Mouse (Mus musculus) layer of hippocampus, postnatal 10 days (tissue): Measurements from ENCODE around the gene Apobr. TPM values are rescaled to one million over a fixed set of nuclear protein-coding genes. Genes with fewer than 3 reads are reported as not detected.

Experiments
- DNase-seq, 2 experiments: peaks; one replicate each; pipeline ENCODE4 v3.0.0; 2021; ENCODE audit warnings: low spot score in 2 of 2
- long read RNA-seq: library from polyadenylated mRNA; stranded (forward); transcript quantifications from one replicate; pipeline ENCODE4 v2.0.0, GENCODE M21; 2023
- total RNA-seq, 2 experiments: library from RNA; stranded (reverse); gene quantifications; 2 replicates each; pipeline ENCODE4 v1.2.3; 2021

Gene Apobr
- under 1 TPM; 0.43 to 0.51 TPM for total RNA-seq
- long read RNA-seq, result 0 reads

DNA sequence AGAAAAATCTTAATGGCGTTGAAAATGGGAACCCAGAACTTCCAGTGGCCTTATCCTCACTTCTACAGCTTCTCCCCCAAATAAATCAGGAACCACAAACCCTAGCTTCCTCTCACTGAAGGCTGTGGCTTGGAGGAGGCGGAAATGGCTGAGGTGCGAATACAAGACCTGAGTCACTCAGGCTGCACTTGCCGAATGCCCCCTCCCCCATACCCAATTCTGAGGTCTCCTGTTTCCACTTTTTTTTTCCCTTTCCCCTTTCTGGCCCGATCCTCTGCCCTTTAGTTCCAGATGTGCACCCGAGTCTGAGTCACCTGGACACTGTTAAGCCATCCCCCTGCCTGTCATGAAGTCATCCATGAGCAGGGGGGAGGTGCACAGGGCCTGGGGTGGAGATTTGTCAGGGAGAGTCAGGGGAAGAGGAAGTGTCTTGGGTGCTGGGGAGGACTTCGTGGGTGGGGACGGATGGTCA lies at the start of gene Apobr:
Gene Apobr (plus strand): TSS at position 437 of the 472 bp plus-strand sequence.
- DNase-seq, result no peak

DNA sequence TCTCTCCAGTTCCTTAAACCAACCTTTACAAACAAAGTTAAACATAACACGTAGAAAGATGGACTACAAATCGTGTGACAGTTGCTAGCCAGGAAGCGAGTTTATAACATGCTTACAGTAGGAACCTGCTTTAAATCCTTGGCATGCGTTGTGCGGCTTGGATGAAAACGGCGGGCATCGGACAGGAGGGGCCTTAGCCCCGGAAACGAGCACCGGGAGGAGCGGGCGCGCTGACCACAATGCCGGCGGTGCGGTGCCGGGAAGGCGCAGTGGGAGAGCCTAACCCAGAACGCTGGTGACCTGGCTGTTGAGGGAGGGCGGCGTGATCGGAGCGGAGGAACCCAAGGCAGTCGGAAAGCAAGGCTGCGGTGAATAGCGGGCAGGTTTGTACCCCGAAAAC lies 49.0 kb upstream of the Apobr start:
- DNase-seq, result no peak

GRCm38 (mm10) chr7:126536466-126536865 lies 48.3 kb upstream of the Apobr start:
- DNase-seq, result no peak

DNA sequence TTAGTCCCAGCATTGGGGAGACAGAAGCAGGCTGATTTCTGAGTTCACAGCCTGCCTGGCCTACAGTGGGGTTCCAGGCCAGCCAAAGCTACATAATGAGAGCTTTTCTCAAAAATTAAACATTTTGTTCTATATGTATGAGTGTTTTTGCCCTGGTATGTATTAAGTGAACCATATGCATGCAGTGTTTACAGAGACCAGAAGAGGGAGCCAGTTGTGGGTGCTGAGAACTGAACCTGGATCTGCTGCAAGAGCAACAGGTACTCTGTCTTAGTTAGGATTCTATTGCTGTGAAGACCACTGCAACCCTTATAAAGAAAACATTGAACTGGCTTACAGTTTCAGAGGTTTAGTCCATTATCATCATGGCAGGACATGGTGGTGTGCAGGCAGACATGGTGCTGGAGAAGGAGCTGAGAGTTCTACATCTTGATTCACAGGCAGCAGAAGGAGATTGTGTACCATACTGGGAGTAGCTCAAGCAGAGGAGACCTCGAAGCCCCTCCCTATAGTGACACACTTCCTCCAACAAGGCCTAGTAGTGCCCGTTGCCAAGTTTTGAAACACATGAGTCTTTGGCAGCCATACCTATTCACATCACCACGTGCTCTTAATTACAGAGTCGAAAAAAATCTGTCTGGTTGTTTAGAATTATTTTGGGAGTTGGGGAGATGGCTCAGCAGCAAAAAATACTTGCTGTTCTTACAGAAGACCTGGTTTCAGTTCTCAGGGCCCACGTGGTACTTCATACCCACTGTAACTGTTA lies 46.7 kb upstream of the Apobr start:
- no peak for DNase-seq

- DNase-seq, result no peak
Measured at GRCm38 (mm10) chr7:126541661-126542060, 43.1 kb upstream of the Apobr start.

DNA sequence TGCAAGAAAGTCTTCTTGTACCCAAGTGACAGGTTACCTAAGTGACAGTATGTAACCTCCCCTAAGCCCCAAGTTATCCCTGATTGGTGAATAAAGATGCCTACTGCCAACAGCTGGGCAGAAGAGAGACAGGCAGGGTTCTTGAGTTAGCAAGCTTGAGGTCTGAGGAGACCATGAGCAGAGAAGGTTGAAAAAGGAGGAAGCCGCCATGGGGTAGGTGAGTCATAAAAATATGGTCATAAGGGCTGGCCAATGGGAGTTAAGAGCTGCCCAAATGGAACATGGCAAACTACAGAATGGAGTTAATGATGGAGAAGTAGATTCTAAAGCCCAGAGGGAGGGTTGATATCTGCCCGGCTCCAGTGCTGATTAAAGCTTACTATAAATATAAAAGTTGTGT lies 39.1 kb upstream of the Apobr start:
- no peak for DNase-seq

GRCm38 (mm10) chr7:126554796-126555195 lies 29.9 kb upstream of the Apobr start:
- DNase-seq, result no peak

DNA sequence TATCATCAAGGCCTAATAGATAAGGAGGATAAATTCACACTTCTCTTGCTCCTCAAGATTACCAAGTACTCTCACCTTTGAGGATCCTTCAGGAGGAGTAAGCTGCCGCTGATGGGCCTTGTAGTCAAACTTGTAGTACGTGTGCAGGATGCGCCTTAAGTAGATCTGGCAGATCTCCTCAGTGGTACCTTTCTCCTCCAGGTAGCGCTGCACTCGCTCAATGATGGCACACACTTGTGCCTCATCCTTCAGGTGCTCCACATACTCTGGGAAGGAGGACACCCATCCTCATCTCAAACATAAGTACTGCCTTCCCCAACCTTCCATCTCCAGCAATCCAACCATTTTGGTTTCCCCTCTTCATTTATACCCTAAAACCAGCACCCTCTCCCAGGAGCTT lies 28.1 kb upstream of the Apobr start:
- no peak for DNase-seq

- DNase-seq, result no peak
Measured at GRCm38 (mm10) chr7:126565693-126566092, 19.0 kb upstream of the Apobr start.

GRCm38 (mm10) chr7:126566094-126566765 lies 18.5 kb upstream of the Apobr start, which contains the start of gene Eif3c:
TSS of gene Eif3c (minus strand) at chr7:126566411.
- peak; percentile 77 to 82 for DNase-seq

- peak; percentile 54 for DNase-seq
Measured at GRCm38 (mm10) chr7:126576946-126577345, 7.8 kb upstream of the Apobr start.

GRCm38 (mm10) chr7:126579172-126579571 lies 5.6 kb upstream of the Apobr start:
- DNase-seq, result peak; percentile 53 to 54

DNA sequence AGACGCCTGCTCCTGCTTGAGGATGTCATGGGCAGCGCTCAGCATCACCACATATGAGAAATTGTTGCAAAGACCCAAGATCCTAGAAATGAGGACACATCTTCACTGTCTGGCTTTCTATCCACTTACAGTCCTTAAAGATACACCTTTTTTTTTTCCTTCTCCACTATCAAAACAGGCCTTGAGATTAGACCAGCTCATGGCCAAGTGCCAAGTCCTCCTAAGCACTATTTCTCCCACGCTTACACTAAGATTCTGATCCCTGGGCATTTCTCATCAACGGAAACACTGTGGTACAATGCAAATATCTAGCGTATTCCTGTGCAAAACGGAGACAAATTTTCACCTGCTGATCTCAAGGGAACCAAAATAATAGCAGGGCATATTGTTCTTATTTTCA lies 3.1 kb upstream of the Apobr start:
- no peak for DNase-seq

- peak in 1 of 2 experiments; percentile 19 for DNase-seq
Measured at GRCm38 (mm10) chr7:126582759-126583158, 2.0 kb upstream of the Apobr start.

DNA sequence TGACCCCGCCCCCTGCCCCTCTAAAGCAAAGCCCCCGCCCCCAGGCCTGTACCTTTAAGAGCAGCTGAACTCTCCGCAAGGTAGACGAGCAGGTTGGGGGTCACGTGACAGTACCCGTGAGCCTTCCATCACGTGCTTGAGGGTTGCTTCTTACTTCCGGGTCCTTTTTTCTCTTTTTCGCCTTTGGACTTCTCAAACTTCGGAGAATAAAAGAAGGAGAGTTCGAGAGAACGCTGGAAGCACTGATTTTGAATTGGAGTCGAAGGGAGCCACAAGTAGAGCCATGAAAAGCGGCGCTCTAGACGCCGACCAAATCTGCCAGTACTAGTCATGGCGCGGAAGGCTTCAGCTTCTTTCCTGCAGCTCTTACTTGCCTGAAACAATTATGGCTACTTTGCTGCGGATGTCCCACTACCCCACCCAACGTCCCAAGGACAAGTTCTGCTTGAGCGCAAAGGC lies 1.5 kb upstream of the Apobr start:
- peak; percentile 82 to 84 for DNase-seq

DNA sequence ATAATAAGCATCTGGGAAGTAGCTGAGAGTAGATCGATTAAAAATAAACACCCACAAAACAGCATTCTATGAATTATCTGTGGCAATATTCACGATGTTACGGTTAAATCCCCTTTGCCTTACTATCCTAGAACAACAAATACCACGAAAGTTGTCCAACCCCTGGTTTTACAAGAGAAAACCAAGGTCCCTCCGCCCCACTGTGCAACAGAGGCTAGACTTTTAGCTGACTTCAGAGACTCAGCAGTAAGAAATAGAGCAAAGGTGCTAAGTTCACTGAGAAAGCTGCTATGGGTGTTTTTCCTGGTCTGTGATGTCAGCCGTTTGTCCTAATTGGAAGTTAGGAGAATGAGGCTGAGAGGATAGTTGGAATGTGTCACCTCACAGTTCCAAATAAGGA lies 981 bp upstream of the Apobr start:
- DNase-seq, result no peak

DNA sequence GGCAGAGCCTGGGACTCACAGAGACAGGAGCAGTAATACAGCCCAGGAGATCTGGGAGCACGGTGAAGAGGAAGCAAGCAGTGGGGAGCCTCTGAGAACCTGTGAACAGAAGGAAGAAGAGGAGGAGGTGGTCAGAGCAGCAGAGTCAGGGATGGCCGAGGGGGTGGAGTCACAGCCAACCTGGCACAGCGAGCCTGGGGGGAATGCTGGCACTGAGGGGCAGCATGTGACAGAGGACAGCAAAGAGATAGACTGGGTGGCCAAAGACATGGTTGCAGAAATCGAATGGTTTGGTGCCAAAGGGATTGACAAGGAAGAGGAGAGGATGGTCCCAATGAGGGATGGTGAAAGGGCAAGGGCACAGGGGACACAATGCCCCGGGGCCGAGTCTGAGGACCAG lies 975 bp downstream of the Apobr start, which contains the start of gene Cln3:
Gene Cln3 (minus strand): TSS at position 101 of the 400 bp plus-strand sequence.
- no peak for DNase-seq

DNA sequence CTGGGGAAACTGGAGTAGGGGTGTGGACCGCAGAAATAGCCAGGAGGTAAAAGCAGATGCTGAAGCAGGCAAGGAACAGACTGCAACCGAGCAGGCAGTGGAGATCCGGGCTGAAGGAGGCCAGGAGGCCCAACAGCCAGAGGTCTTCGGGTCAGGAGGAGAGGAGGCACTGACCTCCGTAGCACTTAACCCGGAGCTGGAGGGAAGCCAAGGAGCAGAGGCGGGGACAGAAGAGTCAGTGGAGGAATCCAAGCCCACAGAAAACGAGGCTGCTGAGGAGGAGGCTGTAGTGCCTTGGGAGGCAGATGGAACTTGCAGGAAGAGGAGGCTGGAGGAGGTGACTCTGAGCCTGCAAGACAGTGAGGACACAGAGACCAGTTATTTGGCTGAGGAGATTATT lies 2.1 kb downstream of the Apobr start:
- no peak for DNase-seq

- DNase-seq, result peak; percentile 76 to 78
Measured at GRCm38 (mm10) chr7:126587779-126588178, 3.0 kb downstream of the Apobr start.

GRCm38 (mm10) chr7:126594862-126595561 lies 10.3 kb downstream of the Apobr start, which contains the start of gene Il27:
TSS of gene Il27 (minus strand) at chr7:126594941.
- DNase-seq, result no peak

DNA sequence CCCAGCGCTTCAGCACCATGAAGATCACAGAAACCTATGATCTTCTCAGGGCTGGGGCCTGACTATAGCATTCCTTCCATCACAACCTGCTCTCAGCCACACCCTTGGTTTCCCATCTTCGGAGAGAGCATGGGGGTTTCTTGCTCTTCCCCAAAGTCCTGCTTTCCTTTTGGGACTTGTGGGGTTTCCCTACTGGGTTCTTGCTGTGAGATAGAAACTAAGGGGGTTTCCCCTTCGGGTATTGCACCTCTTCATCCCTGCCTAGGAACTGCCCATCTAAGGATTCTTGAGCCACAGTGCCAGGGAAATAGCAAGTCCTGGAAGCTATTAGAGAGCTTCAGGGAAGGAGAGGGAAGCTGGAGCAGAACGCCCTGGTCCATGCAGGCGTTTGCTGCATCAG lies 11.1 kb downstream of the Apobr start:
- no peak for DNase-seq

GRCm38 (mm10) chr7:126596414-126596813 lies 11.7 kb downstream of the Apobr start:
- DNase-seq, result no peak
